Mouse (Mus musculus) neural tube, embryonic 13.5 days (tissue): ENCODE results near the gene Sp7. TPM values are rescaled to one million over a fixed set of nuclear protein-coding genes. Genes with fewer than 3 reads are reported as not detected.

Source experiments
- polyA plus RNA-seq: library from polyadenylated mRNA; unstranded; fragments of >200 nt; fragmentation: Nextera tagmentation; extraction: Ambion mirVana; gene quantifications from 2 replicates; pipeline ENCODE4 v1.2.1, GENCODE M21; 2015

Gene Sp7
- polyA plus RNA-seq, 1 experiment from 2014 or later = 0.47 TPM

Other genes with a start within 250 kb of the Sp7 start
- 54.1 and 55.9 TPM in 2 replicates for gene Spryd3, start 230.9 kb downstream of the Sp7 start, polyA plus RNA-seq
- gene Igfbp6, start 222.8 kb downstream of the Sp7 start, polyA plus RNA-seq = 0.36 and 1.2 TPM in 2 replicates
- 0.11 TPM in 1 of 2 replicates, not detected in the other for gene Soat2, start 216.7 kb downstream of the Sp7 start, polyA plus RNA-seq
- 64.8 and 67.9 TPM in 2 replicates for gene Zfp740, start 163.9 kb downstream of the Sp7 start, polyA plus RNA-seq
- 35.9 and 38.8 TPM in 2 replicates for gene Csad, start 162.5 kb downstream of the Sp7 start, polyA plus RNA-seq
- gene Itgb7, start 135.2 kb downstream of the Sp7 start, polyA plus RNA-seq = 0.30 and 1.7 TPM in 2 replicates
- gene Rarg, start 109.7 kb downstream of the Sp7 start, polyA plus RNA-seq = 8.5 and 12.5 TPM in 2 replicates
- gene Gm9918, start 96.6 kb downstream of the Sp7 start, polyA plus RNA-seq = 0.14 TPM in 1 of 2 replicates, not detected in the other
- 52.0 and 54.0 TPM in 2 replicates for gene Mfsd5, start 87.7 kb downstream of the Sp7 start, polyA plus RNA-seq
- 5.6 and 7.5 TPM in 2 replicates for gene Espl1, start 70.9 kb downstream of the Sp7 start, polyA plus RNA-seq
- 438 and 480 TPM in 2 replicates for gene Pfdn5, start 41.1 kb downstream of the Sp7 start, polyA plus RNA-seq
- 74.0 and 82.6 TPM in 2 replicates for gene Myg1, start 35.5 kb downstream of the Sp7 start, polyA plus RNA-seq
- 31.3 and 36.8 TPM in 2 replicates for gene Aaas, start 16.4 kb downstream of the Sp7 start, polyA plus RNA-seq
- gene Sp1, start 39.0 kb upstream of the Sp7 start, polyA plus RNA-seq = 4.3 and 6.0 TPM in 2 replicates
- gene Amhr2, start 78.2 kb upstream of the Sp7 start, polyA plus RNA-seq = 0.13 and 0.76 TPM in 2 replicates
- gene Prr13, start 91.8 kb upstream of the Sp7 start, polyA plus RNA-seq = 88.7 and 100.0 TPM in 2 replicates
- gene Pcbp2, start 103.4 kb upstream of the Sp7 start, polyA plus RNA-seq = 137 and 142 TPM in 2 replicates
- gene Gm10337, start 136.5 kb upstream of the Sp7 start, polyA plus RNA-seq = 8.7 and 16.2 TPM in 2 replicates
- gene Map3k12, start 149.9 kb upstream of the Sp7 start, polyA plus RNA-seq = 45.8 and 50.6 TPM in 2 replicates
- 82.6 and 88.0 TPM in 2 replicates for gene Tarbp2, start 151.0 kb upstream of the Sp7 start, polyA plus RNA-seq
- 7.3 and 13.3 TPM in 2 replicates for gene Npff, start 157.8 kb upstream of the Sp7 start, polyA plus RNA-seq